Mouse (Mus musculus) E14TG2a.4 (cell line): ENCODE measurements at regions not wholly inside any gene's neighbourhood (a gene's known extent, or its start where the extent isn't known, plus 50 kb on each side); places are given as distances from the start of the nearest gene placed in this dataset.

ENCODE experiments used
- H3K27me3 ChIP-seq: 2 replicates; pipeline ENCODE4 v1.6.1; 2014; ENCODE audit warnings: low read length, control low read depth; ENCODE audit not compliant: insufficient read depth
- H3K36me3 ChIP-seq: 2 replicates; pipeline ENCODE4 v1.6.1; 2014; ENCODE audit warnings: low read length, control low read depth; ENCODE audit not compliant: insufficient read depth
- H3K4me1 ChIP-seq: replicated peaks from 2 replicates; pipeline ENCODE4 v1.6.1; 2014; ENCODE audit warnings: low read depth, low read length, control low read depth
- H3K4me3 ChIP-seq: replicated peaks from 2 replicates; pipeline ENCODE4 v1.5.1; 2014; ENCODE audit warnings: mild to moderate bottlenecking, low read length
- H3K9me3 ChIP-seq: 2 replicates; pipeline ENCODE4 v1.6.1; 2014; ENCODE audit warnings: low read length, control low read depth
- CTCF ChIP-seq: conservative IDR thresholded peaks from 2 replicates; pipeline ENCODE4 v1.5.1; 2014; ENCODE audit warnings: low read length
- NANOG ChIP-seq: IDR thresholded peaks from 2 replicates; pipeline ENCODE4 v1.6.1; 2014; ENCODE audit warnings: borderline replicate concordance, low read length, mixed read lengths
- POU5F1 ChIP-seq: IDR thresholded peaks from 2 replicates; pipeline ENCODE4 v1.6.1; 2014; ENCODE audit warnings: low read length, borderline replicate concordance

- no peak overlapping the region for H3K4me3 ChIP-seq
- H3K36me3 ChIP-seq: no peaks in the 10 kb centered on the region
- TF ChIP-seq CTCF (no peak), POU5F1 (no peak), NANOG (no peak)
- no peaks in the 10 kb centered on the region for H3K27me3 ChIP-seq
- H3K4me1 ChIP-seq: no peaks in the 10 kb centered on the region
- H3K9me3 ChIP-seq: no peaks in the 10 kb centered on the region
Measured at GRCm38 (mm10) chr10:87792346-87792745, 65.7 kb upstream of the Igf1 start.

DNA sequence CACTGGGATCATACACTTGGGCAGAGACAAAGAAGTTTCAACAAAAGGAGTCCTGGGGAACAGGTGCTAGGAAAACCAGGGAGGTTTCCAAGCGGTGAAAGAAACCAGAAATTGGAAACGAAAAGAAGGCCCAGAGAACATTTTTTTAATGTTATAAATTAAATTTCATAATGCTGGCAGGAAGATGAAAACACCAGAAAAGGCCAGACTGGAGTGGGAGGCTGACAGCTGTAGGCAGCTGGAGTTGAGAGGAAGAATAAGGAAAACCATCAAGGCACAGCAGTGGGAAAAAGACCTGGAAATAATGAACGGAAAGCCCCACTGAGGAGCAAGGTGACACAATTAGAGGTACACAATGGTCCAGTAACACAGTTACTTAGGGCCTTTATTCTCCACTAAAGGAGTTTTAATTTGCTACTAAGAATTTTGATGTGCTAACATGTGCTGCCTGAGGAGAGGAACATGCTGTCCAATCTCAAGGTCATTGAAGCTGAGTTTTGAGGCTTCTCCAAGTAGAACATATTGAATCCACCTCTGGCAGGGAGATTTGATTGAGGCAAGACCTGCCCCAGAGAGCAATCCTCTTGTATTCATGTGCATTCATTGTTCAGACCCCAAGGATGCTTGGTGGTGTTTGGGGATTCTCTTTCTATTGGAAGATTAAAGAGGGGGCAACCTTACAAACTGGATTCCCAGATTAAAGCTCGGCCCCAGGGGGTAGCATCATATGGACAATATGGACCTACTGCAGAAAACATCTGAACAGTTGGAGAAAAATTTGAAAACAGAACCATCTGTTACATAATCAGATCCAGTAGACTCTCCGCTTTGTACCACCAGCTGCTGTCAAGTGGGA is 53.9 kb upstream of the Igf1 start:
- H3K36me3 ChIP-seq: no peaks in the 10 kb centered on the region
- TF ChIP-seq NANOG (no peak), POU5F1 (no peak), CTCF (no peak)
- no peaks in the 10 kb centered on the region for H3K9me3 ChIP-seq
- no peak overlapping the region for H3K4me3 ChIP-seq
- no peaks in the 10 kb centered on the region for H3K27me3 ChIP-seq
- no peaks in the 10 kb centered on the region for H3K4me1 ChIP-seq

DNA sequence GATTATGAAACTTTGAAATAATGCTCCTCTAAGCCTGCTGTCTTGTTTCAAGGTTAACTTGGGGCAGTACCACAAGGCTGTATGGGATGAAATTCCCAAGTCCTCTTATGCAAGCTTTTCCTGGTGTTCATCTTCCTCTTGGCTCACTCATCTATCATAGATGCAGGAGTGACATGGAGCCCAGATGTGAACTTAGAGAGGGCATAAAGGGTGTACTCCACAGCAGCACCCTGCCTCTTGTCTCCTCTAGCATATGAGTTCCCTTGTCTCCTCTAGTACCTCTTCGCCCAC is 53.3 kb upstream of the Igf1 start:
- Histone ChIP-seq H3K36me3 (no peaks in the 10 kb centered on the region), H3K4me3 (no peak overlapping the region), H3K4me1 (no peaks in the 10 kb centered on the region), H3K9me3 (no peaks in the 10 kb centered on the region), H3K27me3 (no peaks in the 10 kb centered on the region)
- TF ChIP-seq NANOG (no peak), CTCF (no peak), POU5F1 (no peak)
